14 mouse cellular contexts compared by ENCODE assay signal in genomic region chr14:124536106-124536505, GRCm38 (mm10).
"Had no signal": no experiment of that assay in that cellular context is flagged by ENCODE, and none has a peak within 500 bp of the region (broad histone marks: within the 10 kb centered on the region; RNA-seq: fewer than 3 reads in every experiment).

No protein-coding gene starts in this region.

- H3K27me3 ChIP-seq: limb, embryonic 12.5 days; liver, embryonic 13.5 days; lung, embryonic 15.5 days; midbrain, embryonic 15.5 days; neural tube, embryonic 13.5 days; stomach, embryonic 15.5 days had no signal

- H3K4me1 ChIP-seq: limb, embryonic 12.5 days; liver, embryonic 13.5 days; lung, embryonic 15.5 days; midbrain, embryonic 10.5 days; midbrain, embryonic 15.5 days; neural tube, embryonic 13.5 days; stomach, embryonic 15.5 days had no signal

- H3K4me3 ChIP-seq: limb, embryonic 12.5 days; liver, embryonic 13.5 days; lung, embryonic 15.5 days; midbrain, embryonic 10.5 days; midbrain, embryonic 15.5 days; neural tube, embryonic 13.5 days; stomach, embryonic 15.5 days had no signal

- H3K4me2 ChIP-seq: limb, embryonic 12.5 days; liver, embryonic 13.5 days; lung, embryonic 15.5 days; midbrain, embryonic 15.5 days; neural tube, embryonic 13.5 days; stomach, embryonic 15.5 days had no signal

- ATAC-seq: liver, postnatal 0 days; midbrain, embryonic 15.5 days had no signal

- H3K36me3 ChIP-seq: limb, embryonic 12.5 days; liver, embryonic 13.5 days; lung, embryonic 15.5 days; midbrain, embryonic 10.5 days; midbrain, embryonic 15.5 days; neural tube, embryonic 13.5 days; stomach, embryonic 15.5 days had no signal

- H3K27ac ChIP-seq: limb, embryonic 12.5 days; liver, embryonic 13.5 days; lung, embryonic 15.5 days; midbrain, embryonic 10.5 days; midbrain, embryonic 15.5 days; neural tube, embryonic 13.5 days; stomach, embryonic 15.5 days had no signal

- H3K9me3 ChIP-seq: limb, embryonic 12.5 days; liver, embryonic 13.5 days; lung, embryonic 15.5 days; midbrain, embryonic 10.5 days; midbrain, embryonic 15.5 days; neural tube, embryonic 13.5 days; stomach, embryonic 15.5 days had no signal

- DNase-seq: kidney, postnatal 25 days; layer of hippocampus, adult 9-11 months; liver; liver, embryonic 13.5 days; liver, postnatal 0 days; retina, postnatal 1 day; thymus, adult 2 months; thymus, postnatal 25 days had no signal

- H3K9ac ChIP-seq: limb, embryonic 12.5 days; liver, embryonic 13.5 days; liver, postnatal 0 days; lung, embryonic 15.5 days; midbrain, embryonic 15.5 days; neural tube, embryonic 13.5 days; stomach, embryonic 15.5 days had no signal
